Mouse (Mus musculus) midbrain, embryonic 11.5 days (tissue): Measurements from ENCODE around the gene Osbpl3. TPM values are rescaled to one million over a fixed set of nuclear protein-coding genes. Genes with fewer than 3 reads are reported as not detected.

Experiments
- ATAC-seq: fragments of 200-750 bp; cut with Nextera tagmentation; 2 replicates; pipeline ENCODE4 v1.8.0; 2017; ENCODE audit warnings: moderate TSS enrichment, moderate library complexity; ENCODE audit not compliant: low FRiP score
- DNase-seq: peaks from one replicate; pipeline ENCODE4 v3.0.0; 2015; ENCODE audit warnings: low spot score; ENCODE audit errors: missing footprints
- H3K27ac ChIP-seq: fragments of 300-500 bp; sonication (generic); 2 replicates; pipeline ENCODE4 v1.5.1; 2014; ENCODE audit warnings: low read depth, low read length
- H3K27me3 ChIP-seq: fragments of 300-500 bp; sonication (generic); 2 replicates; pipeline ENCODE4 v1.6.1; 2014; ENCODE audit warnings: mild to moderate bottlenecking, low read length, moderate library complexity, mixed read lengths; ENCODE audit not compliant: control insufficient read depth, insufficient read depth
- H3K36me3 ChIP-seq: fragments of 300-500 bp; sonication (generic); 2 replicates; pipeline ENCODE4 v1.6.1; 2014; ENCODE audit warnings: mild to moderate bottlenecking, low read length, moderate library complexity, mixed read lengths; ENCODE audit not compliant: control insufficient read depth, insufficient read depth
- H3K4me1 ChIP-seq: fragments of 300-500 bp; sonication (generic); 2 replicates; pipeline ENCODE4 v1.6.1; 2014; ENCODE audit warnings: low read length; ENCODE audit not compliant: control insufficient read depth, insufficient read depth
- H3K4me2 ChIP-seq: fragments of 300-500 bp; sonication (generic); 2 replicates; pipeline ENCODE4 v1.6.1; 2014; ENCODE audit warnings: mild to moderate bottlenecking, moderate library complexity
- H3K4me3 ChIP-seq: fragments of 300-500 bp; sonication (generic); 2 replicates; pipeline ENCODE4 v1.5.1; 2014; ENCODE audit warnings: low read depth, low read length
- H3K9ac ChIP-seq: fragments of 300-500 bp; sonication (generic); 2 replicates; pipeline ENCODE4 v1.6.1; 2014; ENCODE audit warnings: low read length
- H3K9me3 ChIP-seq: fragments of 300-500 bp; sonication (generic); 2 replicates; pipeline ENCODE4 v1.6.1; 2016; ENCODE audit warnings: low read length; ENCODE audit not compliant: control insufficient read depth
- WGBS: fragments of 180-500 bp; shearing (Covaris S2); extraction: QIAGEN DNeasy Blood & Tissue Kit; methylation state at CpG from one replicate; pipeline ENCODE4 v1.1.7; 2014; 5-methylcytosine and 5-hydroxymethylcytosine counted together
- polyA plus RNA-seq: library from polyadenylated mRNA; unstranded; fragments of >200 nt; fragmentation: Nextera tagmentation; extraction: Ambion mirVana; gene quantifications from 2 replicates; pipeline ENCODE4 v1.2.1, GENCODE M21; 2014

The Osbpl3 gene
- polyA plus RNA-seq, 1 experiment from 2014 or later, result 7.3 TPM

DNA sequence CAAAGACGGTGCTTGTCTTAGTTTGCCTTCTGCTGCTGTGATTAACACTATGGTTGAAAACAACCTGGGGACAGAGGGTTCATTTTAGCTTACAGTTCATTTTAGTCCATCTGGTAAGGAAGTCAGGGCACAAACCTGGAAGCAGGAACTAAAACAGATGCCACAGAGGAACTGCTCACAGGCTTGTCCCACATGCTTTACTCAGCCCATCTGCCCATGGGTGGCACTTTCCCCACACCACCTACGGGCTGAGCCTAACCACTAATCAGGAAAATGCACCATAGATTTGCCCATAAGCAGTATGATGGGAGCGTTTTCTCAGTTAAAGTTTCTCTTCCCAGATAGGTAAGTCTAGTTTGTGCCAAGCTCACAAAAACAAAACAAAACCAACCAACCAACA, 27.4 kb upstream of the Osbpl3 start:
- H3K4me3 ChIP-seq, result no peak overlapping the region
- no peaks in the 10 kb centered on the region for H3K27me3 ChIP-seq
- H3K9ac ChIP-seq, result no peak overlapping the region
- WGBS, result 87% methylated on average over 3 of the region's 3 CpGs
- H3K4me2 ChIP-seq, result no peak overlapping the region
- H3K36me3 ChIP-seq, result no peaks in the 10 kb centered on the region
- ATAC-seq, result no peak
- no peaks in the 10 kb centered on the region for H3K9me3 ChIP-seq
- H3K4me1 ChIP-seq, result no peaks in the 10 kb centered on the region
- H3K27ac ChIP-seq, result no peak overlapping the region
- DNase-seq, result no peak

- Histone ChIP-seq H3K36me3 (no peaks in the 10 kb centered on the region), H3K4me1 (no peaks in the 10 kb centered on the region), H3K27me3 (no peaks in the 10 kb centered on the region), H3K4me2 (no peak overlapping the region), H3K27ac (no peak overlapping the region), H3K4me3 (no peak overlapping the region), H3K9ac (no peak overlapping the region), H3K9me3 (no peaks in the 10 kb centered on the region)
- ATAC-seq (no peak), DNase-seq (no peak)
- 82% methylated on average over 5 of the region's 5 CpGs for WGBS
These were observed 25.5 kb upstream of the Osbpl3 start for GRCm38 (mm10) chr6:50481460-50481859.

DNA sequence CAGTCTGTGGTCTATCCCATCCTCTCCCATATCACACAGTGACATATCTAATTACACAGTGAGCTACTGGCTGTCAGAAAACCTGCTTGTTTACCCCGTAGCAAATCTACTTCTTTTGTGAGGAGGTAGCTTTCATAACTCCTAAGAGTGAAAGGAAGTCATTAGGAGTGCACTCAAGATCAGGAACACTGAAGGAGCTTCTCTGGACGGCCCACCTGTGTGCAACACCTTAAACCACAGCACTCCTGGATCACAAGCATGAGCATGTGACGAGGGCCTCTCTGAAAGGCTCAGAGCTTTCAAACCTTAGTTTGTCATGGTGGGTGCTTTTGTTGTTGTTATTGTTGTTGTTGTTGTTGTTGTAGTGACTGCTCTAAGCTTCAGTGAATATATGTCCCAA, 10.4 kb upstream of the Osbpl3 start:
- no peaks in the 10 kb centered on the region for H3K36me3 ChIP-seq
- no peak overlapping the region for H3K27ac ChIP-seq
- H3K27me3 ChIP-seq, result no peaks in the 10 kb centered on the region
- WGBS, result 77% methylated on average over 3 of the region's 3 CpGs
- no peak overlapping the region for H3K4me2 ChIP-seq
- no peak for ATAC-seq
- DNase-seq, result no peak
- H3K4me3 ChIP-seq, result no peak overlapping the region
- no peaks in the 10 kb centered on the region for H3K4me1 ChIP-seq
- no peaks in the 10 kb centered on the region for H3K9me3 ChIP-seq
- H3K9ac ChIP-seq, result no peak overlapping the region

DNA sequence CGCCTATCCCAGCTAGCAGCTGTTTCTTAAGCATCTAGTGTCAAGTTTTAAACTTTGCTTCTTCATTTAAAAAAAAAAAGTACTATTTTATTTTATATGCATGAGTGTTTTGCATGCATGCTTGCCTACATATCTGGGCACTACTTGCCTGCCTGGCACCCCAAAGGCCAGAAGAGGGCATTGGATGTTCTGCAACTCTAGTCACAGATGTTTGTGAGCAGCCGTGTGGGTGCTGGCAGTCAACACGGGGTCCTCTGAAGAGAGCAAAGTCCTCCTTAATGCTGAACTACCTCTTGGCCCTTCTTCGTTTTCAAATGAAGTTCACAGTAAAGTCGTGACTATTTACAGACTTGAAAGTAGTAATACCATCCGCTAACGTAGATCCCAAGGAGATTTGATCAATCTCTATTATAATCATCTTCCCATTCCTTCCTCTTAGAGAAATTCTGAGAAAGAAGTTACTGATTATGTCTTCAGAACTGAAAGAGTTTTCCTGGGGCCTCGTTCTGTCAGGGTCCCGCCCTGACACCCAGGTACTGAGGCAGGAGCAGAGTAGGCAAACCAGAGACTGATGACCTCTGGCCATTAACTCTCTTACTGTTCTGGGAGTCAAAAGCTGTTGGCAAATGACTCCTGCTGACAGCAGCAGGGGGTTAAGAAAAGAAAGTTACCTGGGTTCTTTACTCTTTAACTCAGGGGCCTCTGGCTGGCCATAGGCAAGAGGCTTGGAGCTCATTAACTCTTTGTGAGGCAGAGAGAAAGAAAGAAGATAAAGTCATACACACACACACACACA, 8.9 kb upstream of the Osbpl3 start:
- 82% methylated on average over 9 of the region's 9 CpGs for WGBS

DNA sequence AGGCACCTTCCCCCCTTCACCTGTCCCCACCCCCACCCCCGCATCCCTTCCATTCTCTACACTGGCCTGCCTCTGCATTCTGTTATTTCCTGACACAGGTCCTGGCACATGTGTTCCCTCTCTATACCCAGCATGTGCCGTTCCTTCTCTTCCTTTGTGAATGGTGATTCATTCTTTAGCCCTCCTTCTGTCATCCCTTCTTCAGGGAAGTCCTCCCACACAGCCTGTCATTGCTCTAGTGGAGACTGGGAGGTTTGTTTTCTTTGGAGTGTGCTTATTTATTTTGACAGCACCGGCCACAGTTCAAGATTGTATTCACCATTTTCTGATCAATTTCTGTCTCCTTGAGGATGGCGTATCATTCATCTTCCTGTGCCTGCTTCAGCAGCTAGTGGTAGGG, 6.0 kb upstream of the Osbpl3 start:
- Histone ChIP-seq H3K4me1 (no peaks in the 10 kb centered on the region), H3K4me2 (no peak overlapping the region), H3K27me3 (no peaks in the 10 kb centered on the region), H3K27ac (no peak overlapping the region), H3K36me3 (no peaks in the 10 kb centered on the region), H3K9me3 (no peaks in the 10 kb centered on the region), H3K4me3 (no peak overlapping the region), H3K9ac (no peak overlapping the region)
- DNase-seq, result no peak
- ATAC-seq, result no peak
- 79% methylated on average over 4 of the region's 4 CpGs for WGBS

More for the DNA sequence above, 8.9 kb upstream of the Osbpl3 start:
- Histone ChIP-seq H3K4me2 (no peak overlapping the region), H3K27ac (no peak overlapping the region), H3K36me3 (no peaks in the 10 kb centered on the region), H3K9me3 (no peaks in the 10 kb centered on the region), H3K4me3 (no peak overlapping the region), H3K9ac (no peak overlapping the region), H3K27me3 (no peaks in the 10 kb centered on the region), H3K4me1 (no peaks in the 10 kb centered on the region)
- no peak for DNase-seq
- no peak for ATAC-seq

DNA sequence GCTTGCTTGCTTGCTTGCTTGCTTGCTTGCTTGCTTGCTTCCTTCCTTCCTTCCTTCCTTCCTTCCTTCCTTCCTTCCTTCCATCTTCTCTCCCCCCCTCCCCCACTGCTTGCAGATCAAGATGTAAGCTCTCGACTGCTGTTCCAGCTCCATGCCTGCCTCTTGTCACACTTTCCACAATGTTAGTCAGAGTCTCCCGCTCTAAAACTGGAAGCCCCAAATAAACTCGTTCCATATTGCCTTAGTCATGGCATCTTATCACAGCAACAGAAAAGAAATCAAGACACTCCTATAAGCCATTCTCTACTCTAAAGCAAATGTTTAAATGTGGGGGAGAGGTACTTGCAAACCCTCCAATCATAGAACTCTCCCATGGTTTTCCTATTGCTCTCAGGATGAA, 5.6 kb upstream of the Osbpl3 start:
- Histone ChIP-seq H3K9me3 (no peaks in the 10 kb centered on the region), H3K4me1 (peaks cover 2% of the 10 kb centered on the region), H3K27ac (no peak overlapping the region), H3K4me2 (no peak overlapping the region), H3K27me3 (no peaks in the 10 kb centered on the region), H3K36me3 (no peaks in the 10 kb centered on the region), H3K4me3 (no peak overlapping the region), H3K9ac (no peak overlapping the region)
- no peak for ATAC-seq
- WGBS, result 92% methylated on average over 3 of the region's 3 CpGs
- DNase-seq, result no peak

DNA sequence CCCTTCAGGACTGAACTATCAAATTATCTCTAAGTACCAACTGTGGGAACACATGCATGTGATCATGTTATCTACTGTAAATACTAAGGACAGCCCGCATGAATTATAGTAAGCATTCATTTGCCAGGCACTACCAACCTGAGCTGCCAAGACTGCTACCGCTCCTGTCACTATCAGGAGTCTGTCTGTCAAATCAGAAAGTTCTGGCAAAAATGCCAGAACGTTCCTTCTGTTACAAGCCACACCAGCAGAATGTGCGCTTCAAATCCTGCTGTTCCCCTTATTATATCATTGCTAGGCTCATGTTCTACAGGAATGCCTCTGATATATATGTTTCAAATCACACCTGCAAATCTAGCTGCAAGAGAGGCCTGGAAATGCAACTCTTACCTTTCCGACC, 4.6 kb upstream of the Osbpl3 start:
- no peak overlapping the region for H3K4me3 ChIP-seq
- H3K9ac ChIP-seq, result no peak overlapping the region
- no peak for ATAC-seq
- 88% methylated on average over 5 of the region's 5 CpGs for WGBS
- H3K9me3 ChIP-seq, result no peaks in the 10 kb centered on the region
- no peak overlapping the region for H3K27ac ChIP-seq
- H3K27me3 ChIP-seq, result no peaks in the 10 kb centered on the region
- no peak overlapping the region for H3K4me2 ChIP-seq
- DNase-seq, result no peak
- no peaks in the 10 kb centered on the region for H3K36me3 ChIP-seq
- H3K4me1 ChIP-seq, result peaks cover 6% of the 10 kb centered on the region

- Histone ChIP-seq H3K36me3 (no peaks in the 10 kb centered on the region), H3K9ac (no peak overlapping the region), H3K9me3 (no peaks in the 10 kb centered on the region), H3K4me2 (no peak overlapping the region), H3K27ac (no peak overlapping the region), H3K27me3 (no peaks in the 10 kb centered on the region), H3K4me1 (peaks cover 7% of the 10 kb centered on the region), H3K4me3 (no peak overlapping the region)
- DNase-seq (no peak), ATAC-seq (no peak)
These were observed 4.2 kb upstream of the Osbpl3 start for GRCm38 (mm10) chr6:50460246-50460645.

- no peak for ATAC-seq
- no peak overlapping the region for H3K9ac ChIP-seq
- no peak for DNase-seq
These were observed 3.3 kb upstream of the Osbpl3 start for GRCm38 (mm10) chr6:50459271-50459670.

More at GRCm38 (mm10) chr6:50459271-50459670, 3.3 kb upstream of the Osbpl3 start:
- Histone ChIP-seq H3K27ac (no peak overlapping the region), H3K4me2 (no peak overlapping the region), H3K4me3 (no peak overlapping the region), H3K9me3 (no peaks in the 10 kb centered on the region), H3K4me1 (peaks cover 15% of the 10 kb centered on the region), H3K36me3 (no peaks in the 10 kb centered on the region), H3K27me3 (no peaks in the 10 kb centered on the region; the same call in 1 of the 2 replicates)
- WGBS, result 77% methylated on average over 5 of the region's 5 CpGs
